Mouse (Mus musculus) midbrain, embryonic 14.5 days (tissue): ENCODE results near the gene Pitpnm1. TPM values are rescaled to one million over a fixed set of nuclear protein-coding genes. Genes with fewer than 3 reads are reported as not detected.

ENCODE experiments used
- polyA plus RNA-seq: library from polyadenylated mRNA; unstranded; fragments of >200 nt; fragmentation: Nextera tagmentation; extraction: Ambion mirVana; gene quantifications from 2 replicates; pipeline ENCODE4 v1.2.1, GENCODE M21; 2014

Pitpnm1 gene
- polyA plus RNA-seq, 1 experiment from 2014 or later = 72.8 TPM

Other genes starting within 250 kb of the Pitpnm1 start
- gene Chka, start 248.2 kb upstream of the Pitpnm1 start, polyA plus RNA-seq = 50.2 and 51.8 TPM in 2 replicates
- gene Tcirg1, start 192.9 kb upstream of the Pitpnm1 start, polyA plus RNA-seq = 7.4 and 11.0 TPM in 2 replicates
- 261 and 304 TPM in 2 replicates for gene Ndufs8, start 187.2 kb upstream of the Pitpnm1 start, polyA plus RNA-seq
- 0.84 and 1.1 TPM in 2 replicates for gene Aldh3b1, start 170.2 kb upstream of the Pitpnm1 start, polyA plus RNA-seq
- gene Unc93b1, start 164.8 kb upstream of the Pitpnm1 start, polyA plus RNA-seq = 3.7 and 13.4 TPM in 2 replicates
- gene Aldh3b3, start 141.4 kb upstream of the Pitpnm1 start, polyA plus RNA-seq = not detected in 2 replicates
- gene Aldh3b2, start 127.7 kb upstream of the Pitpnm1 start, polyA plus RNA-seq = 0.16 and 0.32 TPM in 2 replicates
- gene Acy3, start 113.4 kb upstream of the Pitpnm1 start, polyA plus RNA-seq = 0.96 and 2.2 TPM in 2 replicates
- gene Tbx10, start 107.2 kb upstream of the Pitpnm1 start, polyA plus RNA-seq = not detected in 2 replicates
- 26.8 and 30.3 TPM in 2 replicates for gene Nudt8, start 99.4 kb upstream of the Pitpnm1 start, polyA plus RNA-seq
- 3.3 and 3.9 TPM in 2 replicates for gene Gm49405, start 99.4 kb upstream of the Pitpnm1 start, polyA plus RNA-seq
- 5.7 and 7.1 TPM in 2 replicates for gene Doc2g, start 96.7 kb upstream of the Pitpnm1 start, polyA plus RNA-seq
- 223 and 231 TPM in 2 replicates for gene Ndufv1, start 87.2 kb upstream of the Pitpnm1 start, polyA plus RNA-seq
- gene Gstp1, start 62.0 kb upstream of the Pitpnm1 start, polyA plus RNA-seq = 397 and 514 TPM in 2 replicates
- gene Gstp2, start 54.0 kb upstream of the Pitpnm1 start, polyA plus RNA-seq = 1.9 TPM in 1 of 2 replicates, not detected in the other
- gene Gstp3, start 40.4 kb upstream of the Pitpnm1 start, polyA plus RNA-seq = not detected in 2 replicates
- not detected in 2 replicates for gene Cabp2, start 18.4 kb upstream of the Pitpnm1 start, polyA plus RNA-seq
- gene Cdk2ap2, start 2.8 kb upstream of the Pitpnm1 start, polyA plus RNA-seq = 83.4 and 87.0 TPM in 2 replicates
- 84.3 and 98.0 TPM in 2 replicates for gene Aip, start 25.9 kb downstream of the Pitpnm1 start, polyA plus RNA-seq
- not detected in 2 replicates for gene Gpr152, start 39.8 kb downstream of the Pitpnm1 start, polyA plus RNA-seq
- gene Cabp4, start 44.0 kb downstream of the Pitpnm1 start, polyA plus RNA-seq = 0.14 and 0.15 TPM in 2 replicates
- 105 and 117 TPM in 2 replicates for gene Coro1b, start 48.6 kb downstream of the Pitpnm1 start, polyA plus RNA-seq
- gene Ptprcap, start 53.6 kb downstream of the Pitpnm1 start, polyA plus RNA-seq = 0.55 and 0.64 TPM in 2 replicates
- 37.3 and 42.2 TPM in 2 replicates for gene Rps6kb2, start 63.4 kb downstream of the Pitpnm1 start, polyA plus RNA-seq
- 3.9 and 6.0 TPM in 2 replicates for gene Carns1, start 75.5 kb downstream of the Pitpnm1 start, polyA plus RNA-seq
- gene Tbc1d10c, start 91.3 kb downstream of the Pitpnm1 start, polyA plus RNA-seq = 0.54 and 0.94 TPM in 2 replicates
- gene Ppp1ca, start 92.1 kb downstream of the Pitpnm1 start, polyA plus RNA-seq = 591 and 597 TPM in 2 replicates
- gene Rad9a, start 101.7 kb downstream of the Pitpnm1 start, polyA plus RNA-seq = 20.3 and 22.7 TPM in 2 replicates
- 0.08 and 0.46 TPM in 2 replicates for gene Clcf1, start 114.2 kb downstream of the Pitpnm1 start, polyA plus RNA-seq
- not detected in 2 replicates for gene AC109138.7, start 114.4 kb downstream of the Pitpnm1 start, polyA plus RNA-seq
- gene Pold4, start 131.9 kb downstream of the Pitpnm1 start, polyA plus RNA-seq = 18.5 and 19.1 TPM in 2 replicates
- 8.8 and 12.8 TPM in 2 replicates for gene Ssh3, start 169.2 kb downstream of the Pitpnm1 start, polyA plus RNA-seq
- 34.5 and 39.3 TPM in 2 replicates for gene Ankrd13d, start 183.1 kb downstream of the Pitpnm1 start, polyA plus RNA-seq
- 29.0 and 30.0 TPM in 2 replicates for gene Grk2, start 206.2 kb downstream of the Pitpnm1 start, polyA plus RNA-seq